In genomic region chr4:137449715-137450114, GRCm38 (mm10) we compare ENCODE assay signal across 18 mouse cellular contexts. TPM values are rescaled to one million over a fixed set of nuclear protein-coding genes. Genes with fewer than 3 reads are reported as not detected.
DNase-seq lines count a peak whose midpoint lies in the region; ATAC-seq and TF ChIP-seq lines count a peak whose summit lies in the region.
"Had no signal": no experiment of that assay in that cellular context is flagged by ENCODE, and none has a peak within 500 bp of the region (broad histone marks: within the 10 kb centered on the region; RNA-seq: fewer than 3 reads in every experiment).

No protein-coding gene starts in this region.

- no peak for TF ChIP-seq CTCF in heart, adult 2 months (IDR thresholded peaks at IDR 0.05)
- no peak for TF ChIP-seq CTCF in embryonic fibroblast, embryonic 13.5 days (IDR thresholded peaks at IDR 0.05; ENCODE audit: borderline replicate concordance, insufficient read depth, low read length)

- no peak for TF ChIP-seq POLR2A in heart, adult 2 months (IDR thresholded peaks at IDR 0.05; ENCODE audit: insufficient read depth, low read depth, low read length)
- TF ChIP-seq POLR2A in embryonic fibroblast, embryonic 13.5 days (IDR thresholded peaks at IDR 0.05; ENCODE audit: low read depth, low read length): no peak
- TF ChIP-seq POLR2A in myocyte (IDR thresholded peaks at IDR 0.05; ENCODE audit: insufficient read length, low read depth): no peak

- no peak overlapping the region for H3K9ac ChIP-seq in heart, adult 2 months (ENCODE audit: low read depth, low read length)
- H3K9ac ChIP-seq in heart, embryonic 13.5 days: no peak overlapping the region
- H3K9ac ChIP-seq: limb, embryonic 13.5 days; lung, embryonic 14.5 days had no signal

- intact Hi-C loops in heart, adult 2 months (cut with DNase I): loop anchor here (5.0 kb wide), 1 partner anchor 38 kb away; no protein-coding TSS in a partner anchor

- H3K4me2 ChIP-seq in heart, embryonic 13.5 days: no peak overlapping the region
- peak overlapping the region; percentile 86 for H3K4me2 ChIP-seq in myocyte (ENCODE audit: low read depth)
- H3K4me2 ChIP-seq: limb, embryonic 13.5 days; lung, embryonic 14.5 days had no signal

- DNase-seq in heart, adult 2 months: peak; percentile 64 to 70
- no peak for DNase-seq in heart, adult 9 months (ENCODE audit: low spot score in 2 of 2)
- DNase-seq in ovary, postnatal 36 days (ENCODE audit: low spot score): no peak
- DNase-seq in frontal cortex, postnatal 10 days (ENCODE audit: low spot score in 2 of 2): no peak
- DNase-seq: adrenal gland, adult 8-10 months; kidney, adult 9 months; right cerebral cortex, postnatal 25 days; thymus, postnatal 4 days had no signal

- H3K79me2 ChIP-seq in heart, adult 2 months (replicated peaks; ENCODE audit: control insufficient read depth, insufficient read depth, low read length): no peaks in the 10 kb centered on the region
- H3K79me2 ChIP-seq in myocyte (ENCODE audit: control insufficient read depth, insufficient read depth): no peaks in the 10 kb centered on the region

- peaks cover 9% of the 10 kb centered on the region for H3K4me1 ChIP-seq in heart, adult 2 months (ENCODE audit: control insufficient read depth, insufficient read depth, low read length)
- peaks cover 16% of the 10 kb centered on the region for H3K4me1 ChIP-seq in embryonic fibroblast, embryonic 13.5 days (ENCODE audit: control insufficient read depth, insufficient read depth, low read length)
- H3K4me1 ChIP-seq in heart, embryonic 13.5 days: peaks cover 36% of the 10 kb centered on the region

- no peak overlapping the region for H3K4me3 ChIP-seq in heart, adult 2 months
- H3K4me3 ChIP-seq in embryonic fibroblast, embryonic 13.5 days (ENCODE audit: insufficient read depth, low read length): no peak overlapping the region
- H3K4me3 ChIP-seq in heart, embryonic 13.5 days: no peak overlapping the region
- H3K4me3 ChIP-seq in myocyte: no peak overlapping the region
- H3K4me3 ChIP-seq: limb, embryonic 13.5 days; megakaryocyte, embryonic 14.5 days had no signal

- no peaks in the 10 kb centered on the region for H3K36me3 ChIP-seq in heart, adult 2 months (ENCODE audit: control insufficient read depth, insufficient read depth, low read length)
- H3K36me3 ChIP-seq in heart, embryonic 13.5 days: no peaks in the 10 kb centered on the region
- H3K36me3 ChIP-seq in myocyte (ENCODE audit: control insufficient read depth, insufficient read depth): no peaks in the 10 kb centered on the region
- H3K36me3 ChIP-seq: limb, embryonic 13.5 days had no signal

- H3K27ac ChIP-seq in heart, adult 2 months: peak overlapping the region; percentile 39
- H3K27ac ChIP-seq in embryonic fibroblast, embryonic 13.5 days (ENCODE audit: insufficient read depth, low read length): peak overlapping the region; percentile 71
- peak overlapping the region; percentile 32; the same call in 1 of the 2 replicates for H3K27ac ChIP-seq in heart, embryonic 13.5 days (replicated peaks)
- H3K27ac ChIP-seq: limb, embryonic 13.5 days had no signal

- no peak overlapping the region for H3ac ChIP-seq in myocyte (ENCODE audit: control insufficient read depth, insufficient read length)

- no peaks in the 10 kb centered on the region for H3K27me3 ChIP-seq in heart, adult 2 months (ENCODE audit: control insufficient read depth, insufficient read depth, low read length)
- no peaks in the 10 kb centered on the region for H3K27me3 ChIP-seq in heart, embryonic 13.5 days (replicated peaks)
- H3K27me3 ChIP-seq in myocyte (ENCODE audit: control insufficient read depth, insufficient read depth, insufficient read length): no peaks in the 10 kb centered on the region
- H3K27me3 ChIP-seq: limb, embryonic 13.5 days; Patski had no signal

- no peak for ATAC-seq in heart, embryonic 13.5 days (ENCODE audit: extremely low read depth, insufficient number of reproducible peaks, low FRiP score, low TSS enrichment)
- no peak for ATAC-seq in monocyte, adult 5-6 weeks (replicated peaks; ENCODE audit: insufficient number of reproducible peaks, low FRiP score, low TSS enrichment, poor library complexity, severe bottlenecking)
- ATAC-seq: hindbrain, embryonic 16.5 days had no signal

- no peaks in the 10 kb centered on the region for H3K9me3 ChIP-seq in heart, embryonic 13.5 days
- H3K9me3 ChIP-seq: limb, embryonic 13.5 days; megakaryocyte, embryonic 14.5 days had no signal

- 56% methylated on average over 10 of the region's 10 CpGs for WGBS in heart, adult 2 months
- WGBS in heart, embryonic 13.5 days: 67% methylated on average over 10 of the region's 10 CpGs

- TF ChIP-seq EP300 in heart, adult 2 months (IDR thresholded peaks at IDR 0.05; ENCODE audit: insufficient read depth, low read depth, low read length): no peak

TF ChIP-seq in myocyte, 11 proteins besides CTCF, POLR2A, EP300 and RAD21:
- TF ChIP-seq SRF (IDR thresholded peaks at IDR 0.05; ENCODE audit: control insufficient read depth, insufficient read length, low read depth): no peak
- peak in 1 of 3 experiments; percentile 39 for TF ChIP-seq MYOG (IDR thresholded peaks at IDR 0.05; ENCODE audit: control insufficient read depth in 1 of 3, insufficient read depth in 1 of 3, insufficient read length in 2 of 3, low read depth in 2 of 3)

RNA-seq across cellular contexts. Expression of gene 1700013G24Rik, which starts 3.4 kb away (rescaled TPM):
- total RNA-seq in heart, adult 2 months (2021): not detected
- polyA plus RNA-seq in heart, adult 2 months (2012; rRNA removed): 0.38 and 0.57 TPM in 2 replicates
- polyA plus RNA-seq in embryonic fibroblast, embryonic 13.5 days (2011; ENCODE audit: insufficient read length, low read depth, missing spikeins): not detected in 2 replicates
- not detected in 2 replicates for polyA plus RNA-seq in heart, embryonic 13.5 days (2015; fragmentation: Nextera tagmentation; extraction: Ambion mirVana)
- 0.55 TPM for polyA plus RNA-seq in myocyte (2012; fragmentation: generic; extraction: Trizol)
- not detected in 3 replicates for total RNA-seq in monocyte, adult 5-6 weeks (2017)
- total RNA-seq: adrenal gland, adult 8-10 months; layer of hippocampus, postnatal 14 days had no signal
- polyA plus RNA-seq: hindbrain, embryonic 16.5 days; limb, embryonic 13.5 days; lung, embryonic 14.5 days; Patski had no signal

RNA-seq across cellular contexts. Expression of gene Hspg2, which starts 18.9 kb away (rescaled TPM):
- 100 to 1,000 TPM; 174 to 190 TPM for total RNA-seq in heart, adult 2 months (2021)
- 86.7 and 114 TPM in 2 replicates for polyA plus RNA-seq in heart, adult 2 months (2012; rRNA removed)
- 271 and 368 TPM in 2 replicates for polyA plus RNA-seq in embryonic fibroblast, embryonic 13.5 days (2011; ENCODE audit: insufficient read length, low read depth, missing spikeins)
- 48.9 and 50.0 TPM in 2 replicates for polyA plus RNA-seq in heart, embryonic 13.5 days (2015; fragmentation: Nextera tagmentation; extraction: Ambion mirVana)
- 209 TPM for polyA plus RNA-seq in myocyte (2012; fragmentation: generic; extraction: Trizol)
- total RNA-seq in monocyte, adult 5-6 weeks (2017): under 0.01 TPM in 1 of 3 replicates, not detected in the others

RNA-seq across cellular contexts. Expression of gene Cela3b, which starts 19.4 kb away (rescaled TPM):
- total RNA-seq in heart, adult 2 months (2021): not detected
- polyA plus RNA-seq in heart, adult 2 months (2012; rRNA removed): 0.32 TPM in 1 of 2 replicates, not detected in the other
- not detected in 2 replicates for polyA plus RNA-seq in embryonic fibroblast, embryonic 13.5 days (2011; ENCODE audit: insufficient read length, low read depth, missing spikeins)
- 0.22 TPM in 1 of 2 replicates, not detected in the other for polyA plus RNA-seq in heart, embryonic 13.5 days (2015; fragmentation: Nextera tagmentation; extraction: Ambion mirVana)
- 0.38 TPM for polyA plus RNA-seq in myocyte (2012; fragmentation: generic; extraction: Trizol)
- total RNA-seq in monocyte, adult 5-6 weeks (2017): not detected in 3 replicates
- total RNA-seq: layer of hippocampus, postnatal 14 days had no signal
- polyA plus RNA-seq: hindbrain, embryonic 16.5 days; lung, embryonic 14.5 days; Patski had no signal

RNA-seq across cellular contexts. Expression of gene Cela3a, which starts 40.1 kb away (rescaled TPM):
- not detected for total RNA-seq in heart, adult 2 months (2021)
- polyA plus RNA-seq in heart, adult 2 months (2012; rRNA removed): not detected in 2 replicates
- not detected in 2 replicates for polyA plus RNA-seq in embryonic fibroblast, embryonic 13.5 days (2011; ENCODE audit: insufficient read length, low read depth, missing spikeins)
- not detected in 2 replicates for polyA plus RNA-seq in heart, embryonic 13.5 days (2015; fragmentation: Nextera tagmentation; extraction: Ambion mirVana)
- polyA plus RNA-seq in myocyte (2012; fragmentation: generic; extraction: Trizol): 0.14 TPM
- total RNA-seq in monocyte, adult 5-6 weeks (2017): not detected in 3 replicates
- total RNA-seq: adrenal gland, adult 8-10 months; layer of hippocampus, postnatal 14 days had no signal
- polyA plus RNA-seq: hindbrain, embryonic 16.5 days; limb, embryonic 13.5 days; lung, embryonic 14.5 days; Patski had no signal

Comparison
In these comparisons a context has a peak if more than half of its experiments do, and no peak if none do; other contexts are left out.
1. DNase-seq: peak in heart, adult 2 months (2 of 2); none in heart, adult 9 months (0 of 2), ovary, postnatal 36 days (single experiment) and frontal cortex, postnatal 10 days (0 of 2).
2. Peak in every context shown above with its lines, with median percentiles within 50 percentile points of each other: H3K27ac ChIP-seq.